Mouse (Mus musculus): Measurements from ENCODE around the gene Sf3b6.

- no peak for TF ChIP-seq CTCF (conservative IDR thresholded peaks at IDR 0.05; ENCODE audit: insufficient read depth, insufficient read length, low read depth, low read length)
- peak; percentile 39 for TF ChIP-seq POLR2A (IDR thresholded peaks at IDR 0.05; ENCODE audit: low read depth, low read length)
These were observed 25.7 kb downstream of the Sf3b6 start, which contains the start of gene Wdcp for GRCm38 (mm10) chr12:4842890-4843597.
